Mouse (Mus musculus) stomach, embryonic 16.5 days (tissue): Measurements from ENCODE around the gene A230072I06Rik. TPM values are rescaled to one million over a fixed set of nuclear protein-coding genes. Genes with fewer than 3 reads are reported as not detected.

ENCODE experiments used
- ATAC-seq: fragments of 200-750 bp; cut with Nextera tagmentation; 2 replicates; pipeline ENCODE4 v1.8.0; 2017; ENCODE audit warnings: moderate number of reproducible peaks, moderate TSS enrichment; ENCODE audit not compliant: insufficient read depth, low FRiP score
- H3K27ac ChIP-seq: fragments of 300-500 bp; sonication (generic); 2 replicates; pipeline ENCODE4 v1.5.1; 2014; ENCODE audit warnings: low read length
- H3K27me3 ChIP-seq: fragments of 300-500 bp; sonication (generic); 2 replicates; pipeline ENCODE4 v1.6.1; 2014; ENCODE audit warnings: low read length, control low read depth, mixed read lengths; ENCODE audit not compliant: control insufficient read depth, insufficient read depth
- H3K36me3 ChIP-seq: fragments of 300-500 bp; sonication (generic); 2 replicates; pipeline ENCODE4 v1.6.1; 2014; ENCODE audit warnings: low read length; ENCODE audit not compliant: control insufficient read depth, insufficient read depth
- H3K4me1 ChIP-seq: fragments of 300-500 bp; sonication (generic); 2 replicates; pipeline ENCODE4 v1.6.1; 2014; ENCODE audit warnings: low read length, control low read depth, mixed read lengths; ENCODE audit not compliant: control insufficient read depth, insufficient read depth
- H3K4me2 ChIP-seq: fragments of 300-500 bp; sonication (generic); 2 replicates; pipeline ENCODE4 v1.6.1; 2014; ENCODE audit warnings: low read depth, low read length, mixed read lengths
- H3K4me3 ChIP-seq: fragments of 300-500 bp; sonication (generic); replicated peaks from 2 replicates; pipeline ENCODE4 v1.5.1; 2014; ENCODE audit warnings: mild to moderate bottlenecking, low read length
- H3K9ac ChIP-seq: fragments of 300-500 bp; sonication (generic); 2 replicates; pipeline ENCODE4 v1.6.1; 2014; ENCODE audit warnings: low read length
- H3K9me3 ChIP-seq: fragments of 300-500 bp; sonication (generic); replicated peaks from 2 replicates; pipeline ENCODE4 v1.6.1; 2016; ENCODE audit warnings: low read length, control low read depth; ENCODE audit not compliant: control insufficient read depth
- WGBS: fragments of 180-500 bp; shearing (Covaris S2); extraction: QIAGEN DNeasy Blood & Tissue Kit; methylation state at CpG from one replicate; pipeline ENCODE4 v1.1.7; 2014; 5-methylcytosine and 5-hydroxymethylcytosine counted together
- polyA plus RNA-seq: library from polyadenylated mRNA; unstranded; fragments of >200 nt; fragmentation: Nextera tagmentation; extraction: Ambion mirVana; gene quantifications from 2 replicates; pipeline ENCODE4 v1.2.1, GENCODE M21; 2015

A230072I06Rik gene
- polyA plus RNA-seq, 1 experiment from 2014 or later, result 0.09 TPM

- no peak overlapping the region for H3K9ac ChIP-seq
- WGBS, result 63% methylated on average over 5 of the region's 5 CpGs
- ATAC-seq, result no peak
- H3K9me3 ChIP-seq, result no peaks in the 10 kb centered on the region
- H3K4me1 ChIP-seq, result peaks cover 10% of the 10 kb centered on the region
- H3K4me3 ChIP-seq, result no peak overlapping the region
- no peak overlapping the region for H3K27ac ChIP-seq
- H3K27me3 ChIP-seq, result peaks cover 7% of the 10 kb centered on the region
- no peaks in the 10 kb centered on the region for H3K36me3 ChIP-seq
- H3K4me2 ChIP-seq, result no peak overlapping the region
Observed at GRCm38 (mm10) chr8:12315177-12315576, 36.6 kb downstream of the A230072I06Rik start.

GRCm38 (mm10) chr8:12319755-12320455 is 41.3 kb downstream of the A230072I06Rik start:
- ATAC-seq, result peak; percentile 54; the same call in 1 of the 2 replicates
- Histone ChIP-seq H3K27ac (no peak overlapping the region), H3K4me3 (no peak overlapping the region), H3K9ac (no peak overlapping the region), H3K36me3 (no peaks in the 10 kb centered on the region), H3K27me3 (peaks cover 7% of the 10 kb centered on the region), H3K9me3 (no peaks in the 10 kb centered on the region), H3K4me2 (no peak overlapping the region), H3K4me1 (0 out of 2 replicates have a peak, but pooled peaks cover 2% of the 10 kb centered on the region)
- WGBS, result 42% methylated on average over 11 of the region's 11 CpGs

DNA sequence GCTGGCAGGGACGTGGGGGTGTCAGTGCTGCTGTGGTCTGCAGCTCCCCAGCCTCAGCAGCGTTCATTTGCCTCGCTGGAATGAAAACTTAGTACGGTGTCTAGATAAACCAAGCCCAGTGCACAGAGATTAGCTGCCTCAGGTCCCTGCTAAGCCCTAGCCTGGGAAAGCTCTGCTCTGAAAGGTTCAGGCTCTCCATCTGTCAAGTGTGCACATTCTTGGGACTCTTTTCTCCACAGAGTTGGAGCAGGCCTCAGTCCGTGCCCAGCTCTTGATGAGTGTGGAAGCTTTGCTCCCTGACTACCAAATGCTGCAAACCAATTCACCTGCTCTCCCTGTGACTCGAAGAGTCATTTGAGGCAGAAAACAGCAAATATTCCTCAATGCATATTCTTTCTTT is 43.5 kb downstream of the A230072I06Rik start:
- Histone ChIP-seq H3K9ac (no peak overlapping the region), H3K4me1 (0 out of 2 replicates have a peak, but pooled peaks cover 2% of the 10 kb centered on the region), H3K27ac (no peak overlapping the region), H3K4me3 (no peak overlapping the region), H3K4me2 (no peak overlapping the region), H3K9me3 (no peaks in the 10 kb centered on the region), H3K36me3 (no peaks in the 10 kb centered on the region), H3K27me3 (peaks cover 4% of the 10 kb centered on the region; the same call in 1 of the 2 replicates)
- WGBS, result 60% methylated on average over 6 of the region's 6 CpGs
- ATAC-seq, result 0 out of 2 replicates have a peak, but pooled peaks have one; percentile 19

DNA sequence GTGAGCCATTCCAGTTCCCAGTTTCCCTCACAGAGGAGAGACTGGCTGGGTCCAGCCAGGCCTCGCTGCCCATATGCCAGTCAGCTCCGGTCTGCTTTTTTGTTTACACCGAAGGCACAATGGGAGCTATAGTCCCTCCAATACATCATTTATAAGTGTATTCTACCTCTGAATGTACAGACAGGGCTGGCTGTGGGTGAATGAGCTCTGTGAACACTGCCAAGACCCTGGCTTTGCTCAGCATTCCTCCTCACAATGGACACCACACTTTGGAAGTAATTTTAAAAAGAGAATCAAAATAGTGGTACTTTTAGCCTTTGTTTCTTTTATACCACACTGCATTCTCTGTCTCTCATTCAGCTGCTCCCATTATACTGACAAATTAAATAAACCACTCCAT is 44.6 kb downstream of the A230072I06Rik start:
- Histone ChIP-seq H3K27me3 (peaks cover 2% of the 10 kb centered on the region; the same call in 1 of the 2 replicates), H3K4me2 (no peak overlapping the region), H3K27ac (no peak overlapping the region), H3K9ac (no peak overlapping the region), H3K36me3 (no peaks in the 10 kb centered on the region), H3K4me1 (0 out of 2 replicates have a peak, but pooled peaks cover 2% of the 10 kb centered on the region), H3K4me3 (no peak overlapping the region), H3K9me3 (no peaks in the 10 kb centered on the region)
- 67% methylated on average over 3 of the region's 3 CpGs for WGBS
- no peak for ATAC-seq

GRCm38 (mm10) chr8:12324561-12324960 is 45.9 kb downstream of the A230072I06Rik start:
- ATAC-seq, result no peak
- no peak overlapping the region for H3K4me3 ChIP-seq
- H3K27me3 ChIP-seq, result no peaks in the 10 kb centered on the region
- no peaks in the 10 kb centered on the region for H3K9me3 ChIP-seq
- no peak overlapping the region for H3K9ac ChIP-seq
- WGBS, result 55% methylated on average over 10 of the region's 10 CpGs
- no peak overlapping the region for H3K27ac ChIP-seq
- no peak overlapping the region for H3K4me2 ChIP-seq
- 0 out of 2 replicates have a peak, but pooled peaks cover 2% of the 10 kb centered on the region for H3K4me1 ChIP-seq
- no peaks in the 10 kb centered on the region for H3K36me3 ChIP-seq

DNA sequence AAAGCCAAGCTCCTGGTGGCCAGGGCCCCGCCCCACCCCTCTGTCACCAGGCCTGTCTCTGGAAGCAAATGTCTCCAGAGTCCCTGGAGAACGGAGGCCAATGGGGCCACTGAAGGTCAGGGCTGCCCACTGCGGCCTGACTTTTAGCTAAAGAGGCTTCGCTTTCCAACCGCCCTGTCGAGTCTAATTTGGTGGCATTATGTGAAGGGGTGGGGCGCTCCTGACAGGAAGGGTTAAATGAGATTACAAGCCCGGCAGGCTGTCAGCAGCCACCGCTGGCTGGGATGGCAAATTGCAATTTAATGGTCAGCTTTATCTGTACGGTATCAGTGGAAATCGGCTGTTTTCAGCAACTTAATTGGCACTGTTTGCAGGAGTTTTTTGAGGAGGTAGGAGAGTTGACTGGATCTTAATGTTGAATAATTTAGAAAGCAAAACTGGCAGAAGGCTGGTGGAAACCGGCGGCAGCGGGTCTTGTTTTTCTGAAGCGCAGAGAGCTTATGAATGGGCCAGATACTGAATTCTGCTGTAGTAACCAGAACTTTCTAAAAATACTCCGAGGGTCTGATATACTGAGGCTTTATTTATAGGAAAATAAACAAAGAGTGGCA is 46.5 kb downstream of the A230072I06Rik start:
- Histone ChIP-seq H3K9me3 (no peaks in the 10 kb centered on the region), H3K4me1 (0 out of 2 replicates have a peak, but pooled peaks cover under 1% of the 10 kb centered on the region), H3K27me3 (no peaks in the 10 kb centered on the region), H3K9ac (no peak overlapping the region), H3K4me3 (no peak overlapping the region), H3K27ac (no peak overlapping the region), H3K4me2 (no peak overlapping the region), H3K36me3 (no peaks in the 10 kb centered on the region)
- 35% methylated on average over 16 of the region's 16 CpGs for WGBS
- no peak for ATAC-seq

- ATAC-seq, result no peak
- Histone ChIP-seq H3K9me3 (no peaks in the 10 kb centered on the region), H3K4me3 (no peak overlapping the region), H3K36me3 (no peaks in the 10 kb centered on the region), H3K4me2 (no peak overlapping the region), H3K9ac (no peak overlapping the region), H3K4me1 (peaks cover 2% of the 10 kb centered on the region; the same call in 1 of the 2 replicates), H3K27ac (no peak overlapping the region), H3K27me3 (no peaks in the 10 kb centered on the region)
- 59% methylated on average over 13 of the region's 13 CpGs for WGBS
Observed at GRCm38 (mm10) chr8:12327187-12327586, 48.6 kb downstream of the A230072I06Rik start.

GRCm38 (mm10) chr8:12327707-12328471 is 49.3 kb downstream of the A230072I06Rik start:
- WGBS, result 74% methylated on average over 21 of the region's 21 CpGs
- Histone ChIP-seq H3K9ac (no peak overlapping the region), H3K9me3 (no peaks in the 10 kb centered on the region), H3K4me2 (no peak overlapping the region), H3K27ac (no peak overlapping the region), H3K27me3 (no peaks in the 10 kb centered on the region), H3K4me3 (no peak overlapping the region), H3K36me3 (no peaks in the 10 kb centered on the region), H3K4me1 (peaks cover 2% of the 10 kb centered on the region; the same call in 1 of the 2 replicates)
- ATAC-seq, result no peak

DNA sequence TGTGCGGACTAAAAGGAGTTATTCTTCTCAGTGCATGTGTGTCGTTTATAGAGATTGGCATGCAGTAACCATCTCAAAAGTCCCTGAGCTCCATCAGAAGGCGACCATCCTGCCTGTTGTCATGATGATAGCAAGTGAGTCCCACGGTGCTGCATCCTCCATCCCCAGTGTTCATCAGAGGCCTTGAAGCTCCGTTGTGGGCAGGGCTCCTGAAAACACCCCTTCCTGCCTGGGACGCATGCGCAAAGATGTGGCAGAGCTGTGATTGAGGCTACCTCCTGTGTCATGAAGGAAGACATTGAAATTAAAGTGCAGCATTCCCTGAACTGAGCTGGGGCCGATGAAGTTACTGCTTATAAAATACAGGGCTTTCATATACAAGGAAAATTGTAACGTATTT is 49.9 kb downstream of the A230072I06Rik start:
- WGBS, result 70% methylated on average over 9 of the region's 9 CpGs
- no peak overlapping the region for H3K4me3 ChIP-seq
- H3K36me3 ChIP-seq, result no peaks in the 10 kb centered on the region
- no peak for ATAC-seq
- no peaks in the 10 kb centered on the region for H3K9me3 ChIP-seq
- no peak overlapping the region for H3K9ac ChIP-seq
- no peak overlapping the region for H3K4me2 ChIP-seq
- peaks cover 2% of the 10 kb centered on the region; the same call in 1 of the 2 replicates for H3K4me1 ChIP-seq
- H3K27me3 ChIP-seq, result no peaks in the 10 kb centered on the region
- H3K27ac ChIP-seq, result no peak overlapping the region
